Mouse (Mus musculus): ENCODE data around the gene Mepce.

- TF ChIP-seq CTCF (IDR thresholded peaks at IDR 0.05; ENCODE audit: low read depth, low read length) (no peak), POLR2A (IDR thresholded peaks at IDR 0.05; ENCODE audit: borderline replicate concordance, low read depth, low read length) (no peak)
Observed at GRCm38 (mm10) chr5:137779053-137779933, 8.2 kb downstream of the Mepce start.
